Mouse (Mus musculus) kidney, adult 2 months (tissue): ENCODE data around the gene Ptchd3.

Experiments
- CTCF ChIP-seq: fragments of 200-500 bp; conservative IDR thresholded peaks from 2 replicates; pipeline ENCODE4 v1.5.1; 2011; ENCODE audit warnings: low read depth, mild to moderate bottlenecking, control low read depth, low read length, moderate library complexity, mixed read lengths; ENCODE audit not compliant: insufficient read depth, insufficient read length
- POLR2A ChIP-seq: fragments of 200-500 bp; IDR thresholded peaks from one replicate; pipeline ENCODE4 v1.6.1; 2011; ENCODE audit warnings: low read depth, low read length, control low read depth

DNA sequence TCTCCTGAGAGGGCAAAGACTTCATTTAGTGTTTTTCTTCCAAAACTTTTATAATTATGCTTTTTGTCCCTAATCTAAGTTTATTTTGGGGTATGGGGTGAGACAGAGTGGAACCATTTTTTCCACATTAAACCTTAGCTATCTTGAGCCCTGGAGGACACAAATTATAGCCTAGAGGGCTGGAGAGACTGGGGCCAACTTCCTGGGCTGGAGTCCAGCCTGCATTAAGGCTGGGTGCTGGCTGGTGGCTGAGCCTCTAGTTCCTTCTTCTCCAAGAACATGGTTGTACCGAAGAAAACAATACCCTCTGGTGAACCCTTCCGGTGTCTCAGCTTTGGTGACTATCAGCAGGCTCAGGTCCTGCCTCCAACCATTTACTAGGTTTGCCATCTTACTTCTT is 27.3 kb upstream of the Ptchd3 start:
- TF ChIP-seq CTCF (no peak), POLR2A (no peak)
